Mouse (Mus musculus) spleen, embryonic (tissue): ENCODE measurements around the gene Gstp2.
"Not testable (repeated sequence)": the region's sequence is repeated elsewhere in the genome, so short reads cannot be mapped to it uniquely, and the experiment has no call there.

Experiments used
- CTCF ChIA-PET: fragments of 350-600 bp; sonication (Branson Sonifier 250); formaldehyde crosslinking; loops from one replicate; lab custom pipeline; 2022; lab: Charles Lee

Gstp2 gene

GRCm38 (mm10) chr19:4070756-4071155 is 24.9 kb upstream of the Gstp2 start:
- CTCF ChIA-PET = no interaction called here

- CTCF ChIA-PET = no interaction called here
These were observed 24.5 kb upstream of the Gstp2 start for GRCm38 (mm10) chr19:4070311-4070710.

- CTCF ChIA-PET = interaction anchor here (1.1 kb wide), 1 partner anchor 13 kb away, joined by 4 read pairs; no protein-coding TSS in a partner anchor
These were observed 23.0 kb upstream of the Gstp2 start for GRCm38 (mm10) chr19:4068717-4069410.

- CTCF ChIA-PET = interaction anchor here (1.1 kb wide), 1 partner anchor 12 kb away, joined by 4 read pairs; no protein-coding TSS in a partner anchor
These were observed 22.4 kb upstream of the Gstp2 start for GRCm38 (mm10) chr19:4068242-4068641.

- CTCF ChIA-PET = no interaction called here
These were observed 21.1 kb upstream of the Gstp2 start for GRCm38 (mm10) chr19:4066877-4067276.

- CTCF ChIA-PET = no interaction called here
These were observed 20.5 kb upstream of the Gstp2 start for GRCm38 (mm10) chr19:4066280-4066679.

- CTCF ChIA-PET = not testable (repeated sequence)
These were observed 18.7 kb upstream of the Gstp2 start for GRCm38 (mm10) chr19:4064501-4064900.

GRCm38 (mm10) chr19:4063357-4063756 is 17.5 kb upstream of the Gstp2 start:
- CTCF ChIA-PET = not testable (repeated sequence)

- CTCF ChIA-PET = interaction anchor here (0.5 kb wide), 1 partner anchor 35 kb away, joined by 3 read pairs; no protein-coding TSS in a partner anchor
These were observed 15.2 kb upstream of the Gstp2 start for GRCm38 (mm10) chr19:4060899-4061465.

GRCm38 (mm10) chr19:4060044-4060898 is 14.4 kb upstream of the Gstp2 start:
- CTCF ChIA-PET = not testable (repeated sequence)

- CTCF ChIA-PET = interaction anchor here (0.5 kb wide), 1 partner anchor 318 kb away, joined by 3 read pairs; no protein-coding TSS in a partner anchor
These were observed 13.4 kb upstream of the Gstp2 start, which contains the start of gene Gstp3 for GRCm38 (mm10) chr19:4059069-4059740. TSS of gene Gstp3 (minus strand) at chr19:4059569.

GRCm38 (mm10) chr19:4058581-4058980 is 12.8 kb upstream of the Gstp2 start:
- CTCF ChIA-PET = no interaction called here

GRCm38 (mm10) chr19:4057962-4058361 is 12.1 kb upstream of the Gstp2 start:
- CTCF ChIA-PET = no interaction called here

GRCm38 (mm10) chr19:4057389-4057788 is 11.6 kb upstream of the Gstp2 start:
- CTCF ChIA-PET = interaction anchor here (0.6 to 1.4 kb wide), 2 partner anchors 10 to 214 kb away, joined by 4 to 5 read pairs; no protein-coding TSS in a partner anchor

GRCm38 (mm10) chr19:4056727-4057126 is 10.9 kb upstream of the Gstp2 start:
- CTCF ChIA-PET = interaction anchor here (0.6 to 1.4 kb wide), 4 partner anchors 9 to 213 kb away, joined by 3 to 5 read pairs (median 4); no protein-coding TSS in a partner anchor

- CTCF ChIA-PET = interaction anchor here (0.7 to 1.4 kb wide), 3 partner anchors 9 to 69 kb away, joined by 3 to 5 read pairs (median 4); no protein-coding TSS in a partner anchor
These were observed 10.3 kb upstream of the Gstp2 start for GRCm38 (mm10) chr19:4055947-4056693.

GRCm38 (mm10) chr19:4055216-4055946 is 9.6 kb upstream of the Gstp2 start:
- CTCF ChIA-PET = no interaction called here

- CTCF ChIA-PET = no interaction called here
These were observed 8.8 kb upstream of the Gstp2 start for GRCm38 (mm10) chr19:4054613-4055012.

GRCm38 (mm10) chr19:4052516-4053030 is 6.8 kb upstream of the Gstp2 start:
- CTCF ChIA-PET = interaction anchor here (0.7 to 1.3 kb wide), 5 partner anchors 9 to 253 kb away, joined by 3 to 4 read pairs (median 3); partner anchors contain the start of gene Rad9a
